Mouse (Mus musculus) heart, postnatal 0 days (tissue): ENCODE measurements around the gene Hspa12b.

Source experiments
- CTCF ChIP-seq: IDR thresholded peaks from 2 replicates; pipeline ENCODE4 v1.5.1; 2016; ENCODE audit warnings: antibody characterized with exemption, control low read depth, low read depth
- EP300 ChIP-seq: IDR thresholded peaks from 2 replicates; pipeline ENCODE4 v1.6.1; 2016; ENCODE audit warnings: antibody characterized with exemption, low read depth

DNA sequence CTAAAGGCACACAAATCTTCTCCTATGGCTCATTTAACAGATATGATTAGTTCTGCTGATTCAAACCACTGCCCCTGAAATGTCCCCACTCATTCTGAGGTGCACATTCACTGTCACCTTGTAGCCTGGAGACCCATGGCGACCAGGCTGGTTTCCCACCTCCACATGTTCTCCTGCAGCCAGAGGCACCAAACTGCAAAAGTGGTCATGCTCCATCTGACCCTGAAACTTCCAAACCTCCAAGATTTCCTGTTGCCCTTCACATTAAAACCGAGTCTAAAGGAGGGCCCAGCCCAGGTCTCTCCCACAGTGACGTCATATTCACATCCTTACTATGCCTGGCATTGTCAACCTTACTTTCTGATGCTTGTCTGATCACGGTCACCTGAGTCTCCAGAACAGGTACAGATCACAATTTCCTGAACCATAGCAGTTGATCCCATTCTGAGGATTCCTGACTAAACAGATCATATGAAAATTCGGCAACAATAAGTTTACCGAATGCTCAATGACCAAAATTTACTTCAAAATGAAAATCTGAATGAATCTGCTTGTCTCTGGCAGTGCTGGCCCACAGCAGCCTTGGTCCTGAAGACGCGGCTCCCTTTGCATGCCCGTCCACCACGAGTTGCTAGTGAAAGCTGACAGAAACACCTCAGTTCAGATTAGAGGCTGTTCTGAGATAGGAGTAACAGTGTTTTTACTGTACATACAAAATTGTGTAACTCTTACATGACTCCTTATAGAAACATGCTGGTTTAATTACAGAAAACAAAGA is 5.2 kb downstream of the Hspa12b start:
- TF ChIP-seq CTCF = no peak
- no peak for TF ChIP-seq EP300
